Mouse (Mus musculus): ENCODE measurements around the gene Uggt2. TPM values are rescaled to one million over a fixed set of nuclear protein-coding genes. Genes with fewer than 3 reads are reported as not detected.

Gene Uggt2
- polyA plus RNA-seq, 1 experiment from 2014 or later: 20.7 TPM

DNA sequence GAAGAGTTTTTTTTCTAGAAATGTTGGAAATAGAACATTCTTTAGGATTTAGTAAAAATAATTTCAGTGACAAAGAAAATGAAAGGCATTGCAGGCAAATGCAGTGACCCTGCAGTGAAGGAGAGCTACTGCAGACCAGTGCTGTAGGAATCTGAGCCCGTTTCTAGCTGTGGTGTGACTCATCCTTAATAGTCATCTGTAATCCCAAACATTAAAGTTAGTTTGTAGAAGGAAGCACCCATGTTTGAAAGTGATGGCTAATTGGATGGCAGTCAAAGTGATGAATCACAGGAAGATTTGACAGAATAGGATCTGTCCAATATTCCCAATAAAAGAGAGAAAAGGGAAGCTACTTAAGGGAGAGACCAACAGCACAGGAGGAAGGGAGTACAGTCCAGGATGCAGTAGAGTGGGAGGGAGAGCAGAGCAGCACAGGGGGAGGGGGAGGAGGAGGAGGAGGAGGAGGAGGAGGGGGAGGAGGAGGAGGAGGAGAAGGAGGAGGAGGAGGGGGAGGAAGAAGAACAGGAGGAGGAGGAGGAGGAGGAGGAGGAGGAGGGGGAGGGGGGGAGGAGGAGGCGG lies 71.5 kb downstream of the Uggt2 start:
- Histone ChIP-seq H3K9me3 (no peaks in the 10 kb centered on the region), H3K27me3 (no peaks in the 10 kb centered on the region), H3K36me3 (peaks cover 26% of the 10 kb centered on the region), H3K9ac (no peak overlapping the region), H3K4me3 (no peak overlapping the region), H3K4me2 (replicated peaks) (no peak overlapping the region), H3K4me1 (no peaks in the 10 kb centered on the region), H3K27ac (no peak overlapping the region)
- 72% methylated on average over 1 of the region's 2 CpGs for WGBS
- ATAC-seq (ENCODE audit: insufficient number of reproducible peaks, insufficient read depth, low FRiP score, low TSS enrichment): no peak

DNA sequence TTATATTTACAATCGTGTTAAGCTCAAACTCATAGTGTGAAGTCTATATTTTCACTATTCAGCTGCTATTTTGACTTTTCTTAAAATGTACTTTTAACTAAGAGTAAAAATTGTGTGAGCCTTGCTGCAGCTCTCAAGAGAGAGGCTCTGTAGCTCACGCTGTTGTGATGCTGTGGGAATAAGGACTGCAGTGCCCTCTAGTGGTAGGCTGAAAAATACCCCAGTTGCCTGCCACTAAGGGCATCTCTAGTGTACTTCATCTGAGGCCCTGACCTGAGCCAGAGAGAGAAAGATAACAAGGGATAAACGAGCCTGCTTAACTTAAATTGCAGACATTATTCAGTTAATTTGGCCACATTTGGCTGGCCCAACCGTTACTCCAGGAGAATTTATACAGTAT lies 72.1 kb downstream of the Uggt2 start:
- Histone ChIP-seq H3K36me3 (peaks cover 26% of the 10 kb centered on the region), H3K4me3 (no peak overlapping the region), H3K4me1 (no peaks in the 10 kb centered on the region), H3K9me3 (no peaks in the 10 kb centered on the region), H3K27me3 (no peaks in the 10 kb centered on the region), H3K4me2 (replicated peaks) (no peak overlapping the region), H3K27ac (no peak overlapping the region), H3K9ac (no peak overlapping the region)
- WGBS: 46% methylated on average over 4 of the region's 4 CpGs
- no peak for ATAC-seq (ENCODE audit: insufficient number of reproducible peaks, insufficient read depth, low FRiP score, low TSS enrichment)

DNA sequence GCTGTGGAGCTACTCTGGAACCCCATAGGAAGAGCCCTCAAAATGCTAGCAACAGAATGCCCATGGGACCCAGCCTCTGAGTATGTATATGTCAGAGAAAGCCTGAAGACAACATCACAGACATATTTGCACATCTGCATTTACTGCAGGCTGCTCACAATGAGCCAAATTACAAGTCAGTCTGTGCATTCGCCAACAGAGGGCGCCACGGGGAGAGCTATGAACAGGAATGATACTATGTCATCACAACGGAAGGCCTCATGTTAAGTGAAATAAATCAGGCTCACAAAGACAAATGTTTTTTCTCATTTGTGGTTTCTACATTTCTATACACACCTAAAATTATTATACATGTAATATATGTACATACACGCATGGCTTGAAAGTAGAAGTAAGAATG lies 73.3 kb downstream of the Uggt2 start:
- Histone ChIP-seq H3K9me3 (no peaks in the 10 kb centered on the region), H3K9ac (no peak overlapping the region), H3K4me2 (replicated peaks) (no peak overlapping the region), H3K4me3 (no peak overlapping the region), H3K4me1 (no peaks in the 10 kb centered on the region), H3K36me3 (peaks cover 16% of the 10 kb centered on the region), H3K27ac (no peak overlapping the region), H3K27me3 (no peaks in the 10 kb centered on the region)
- ATAC-seq (ENCODE audit: insufficient number of reproducible peaks, insufficient read depth, low FRiP score, low TSS enrichment): no peak
- 71% methylated on average over 5 of the region's 5 CpGs for WGBS

DNA sequence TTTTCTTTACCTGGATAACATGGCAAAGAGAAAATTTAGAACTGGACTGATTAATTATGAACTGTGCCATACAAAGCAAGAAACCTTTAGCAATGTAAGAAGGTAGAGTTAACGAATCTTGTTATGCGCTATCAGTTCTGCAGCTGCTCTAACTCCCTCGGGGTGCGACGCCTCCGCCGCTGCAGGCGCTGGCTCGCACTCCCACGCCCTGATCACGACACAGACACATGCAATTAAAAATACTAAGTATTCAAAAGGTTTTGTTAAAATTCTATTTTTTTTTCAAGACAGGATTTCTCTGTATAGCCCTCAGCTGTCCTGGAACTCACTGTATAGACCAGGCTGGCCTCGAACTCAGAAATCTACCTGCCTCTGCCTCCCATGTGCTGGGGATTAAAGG lies 85.7 kb downstream of the Uggt2 start:
- WGBS: 77% methylated on average over 12 of the region's 12 CpGs
- Histone ChIP-seq H3K36me3 (peaks cover 18% of the 10 kb centered on the region), H3K9ac (no peak overlapping the region), H3K4me2 (replicated peaks) (no peak overlapping the region), H3K4me1 (no peaks in the 10 kb centered on the region), H3K4me3 (no peak overlapping the region), H3K27ac (no peak overlapping the region), H3K27me3 (no peaks in the 10 kb centered on the region), H3K9me3 (no peaks in the 10 kb centered on the region)
- ATAC-seq (ENCODE audit: insufficient number of reproducible peaks, insufficient read depth, low FRiP score, low TSS enrichment): no peak

DNA sequence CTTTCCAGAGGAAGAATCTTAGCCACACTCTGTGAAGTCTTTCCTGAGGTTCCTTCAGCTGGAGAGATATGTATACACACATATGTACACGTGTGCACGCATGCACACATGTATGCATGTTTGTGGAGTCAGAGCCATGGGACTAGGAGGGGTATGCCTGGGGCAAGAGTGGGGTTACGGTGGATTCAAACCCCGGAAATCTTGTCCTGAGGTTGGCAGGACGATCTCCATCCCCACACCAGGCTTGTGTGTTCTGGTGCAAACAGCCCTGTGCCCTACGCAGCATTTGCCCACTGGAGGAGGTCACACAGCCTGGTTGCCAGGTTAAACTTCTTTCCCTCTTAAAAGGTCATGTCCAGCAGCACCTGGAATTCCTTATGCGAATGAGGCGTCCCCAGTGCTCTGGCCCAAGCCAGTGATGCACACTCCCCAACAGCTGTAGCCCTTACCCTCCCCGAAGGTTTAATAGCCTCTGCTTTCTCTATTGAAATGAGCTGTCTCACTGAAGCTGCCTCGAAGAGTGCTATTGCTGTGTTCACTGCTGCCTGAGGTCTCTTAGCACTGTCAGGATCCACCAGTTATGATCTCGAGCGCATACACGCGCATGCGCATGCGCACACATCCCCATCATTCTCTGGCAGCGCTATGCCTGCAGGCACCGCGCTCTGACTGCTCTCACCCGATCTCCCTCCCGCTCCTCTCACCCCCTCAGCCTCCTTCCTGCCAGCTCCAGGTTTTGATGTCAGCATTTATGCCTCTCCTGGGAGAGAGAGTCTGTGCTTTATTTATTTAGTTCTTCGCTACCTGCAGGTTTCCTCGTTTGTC lies 86.4 kb downstream of the Uggt2 start:
- ATAC-seq (ENCODE audit: insufficient number of reproducible peaks, insufficient read depth, low FRiP score, low TSS enrichment): peak; percentile 35; the same call in 1 of the 2 replicates

DNA sequence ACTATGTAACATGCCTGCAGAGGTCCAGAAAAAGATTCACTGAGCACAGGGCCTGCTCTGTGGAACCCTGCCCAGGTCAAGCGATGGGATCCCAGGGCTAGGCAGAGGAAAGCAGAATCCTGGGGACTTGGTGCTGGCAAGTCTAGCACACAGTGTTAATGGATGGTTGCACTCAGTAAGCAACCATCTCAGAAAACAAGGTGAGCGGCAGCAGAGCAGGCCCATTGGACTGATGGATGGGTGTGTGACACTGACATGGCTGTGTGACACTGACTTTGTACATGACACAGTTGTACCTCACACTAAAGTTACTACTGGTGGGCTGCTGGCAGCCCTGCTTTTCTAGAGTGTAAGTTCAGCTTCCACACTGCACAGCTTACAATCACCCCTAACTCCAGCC lies 89.7 kb downstream of the Uggt2 start:
- Histone ChIP-seq H3K27me3 (no peaks in the 10 kb centered on the region), H3K4me3 (no peak overlapping the region), H3K9ac (no peak overlapping the region), H3K4me1 (no peaks in the 10 kb centered on the region), H3K9me3 (no peaks in the 10 kb centered on the region), H3K27ac (no peak overlapping the region), H3K4me2 (replicated peaks) (no peak overlapping the region), H3K36me3 (peaks cover 15% of the 10 kb centered on the region)
- WGBS: 95% methylated on average over 2 of the region's 2 CpGs
- ATAC-seq (ENCODE audit: insufficient number of reproducible peaks, insufficient read depth, low FRiP score, low TSS enrichment): no peak

More for the DNA sequence above, 86.4 kb downstream of the Uggt2 start:
- H3K4me3 ChIP-seq: no peak overlapping the region
- H3K36me3 ChIP-seq: peaks cover 18% of the 10 kb centered on the region
- H3K27me3 ChIP-seq: no peaks in the 10 kb centered on the region
- H3K9me3 ChIP-seq: no peaks in the 10 kb centered on the region
- no peaks in the 10 kb centered on the region for H3K4me1 ChIP-seq
- WGBS: 67% methylated on average over 23 of the region's 23 CpGs
- peak overlapping the region; percentile 27; the same call in 1 of the 2 replicates for H3K4me2 ChIP-seq (replicated peaks)
- no peak overlapping the region for H3K27ac ChIP-seq
- no peak overlapping the region for H3K9ac ChIP-seq

DNA sequence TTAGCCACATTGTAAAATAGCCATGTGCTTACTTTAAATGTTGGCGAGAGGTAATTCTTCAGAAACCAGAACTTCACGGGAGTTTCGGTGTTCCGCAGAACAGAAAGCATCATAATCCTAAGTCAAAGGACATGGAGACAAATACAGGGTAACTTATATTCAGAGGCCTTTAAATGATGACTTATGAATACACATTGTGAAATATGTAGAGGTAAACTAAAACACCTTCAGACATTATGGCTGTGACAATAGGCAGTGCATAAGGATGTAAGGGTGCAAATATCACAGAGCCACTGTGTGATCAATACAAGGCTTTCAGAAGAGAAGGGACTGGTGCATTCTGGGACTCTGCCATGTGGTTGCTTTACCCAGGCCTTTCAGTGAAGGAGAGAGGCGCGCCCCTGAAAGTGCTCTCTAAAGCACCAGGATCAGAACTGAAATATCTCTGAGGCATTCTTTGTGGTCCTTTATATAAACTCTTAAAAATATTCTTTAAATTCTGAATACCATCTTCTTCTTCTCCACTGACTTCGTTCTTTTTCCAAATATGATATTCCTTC lies 91.1 kb downstream of the Uggt2 start:
- Histone ChIP-seq H3K9ac (0 out of 2 replicates have a peak overlapping the region, but pooled peaks have one; percentile 5), H3K4me1 (no peaks in the 10 kb centered on the region), H3K9me3 (no peaks in the 10 kb centered on the region), H3K27me3 (no peaks in the 10 kb centered on the region), H3K4me2 (replicated peaks) (peak overlapping the region; percentile 87), H3K4me3 (peak overlapping the region; percentile 46), H3K27ac (peak overlapping the region; percentile 58; the same call in 1 of the 2 replicates), H3K36me3 (peaks cover 15% of the 10 kb centered on the region)
- no peak for ATAC-seq (ENCODE audit: insufficient number of reproducible peaks, insufficient read depth, low FRiP score, low TSS enrichment)
- WGBS: 49% methylated on average over 7 of the region's 7 CpGs

DNA sequence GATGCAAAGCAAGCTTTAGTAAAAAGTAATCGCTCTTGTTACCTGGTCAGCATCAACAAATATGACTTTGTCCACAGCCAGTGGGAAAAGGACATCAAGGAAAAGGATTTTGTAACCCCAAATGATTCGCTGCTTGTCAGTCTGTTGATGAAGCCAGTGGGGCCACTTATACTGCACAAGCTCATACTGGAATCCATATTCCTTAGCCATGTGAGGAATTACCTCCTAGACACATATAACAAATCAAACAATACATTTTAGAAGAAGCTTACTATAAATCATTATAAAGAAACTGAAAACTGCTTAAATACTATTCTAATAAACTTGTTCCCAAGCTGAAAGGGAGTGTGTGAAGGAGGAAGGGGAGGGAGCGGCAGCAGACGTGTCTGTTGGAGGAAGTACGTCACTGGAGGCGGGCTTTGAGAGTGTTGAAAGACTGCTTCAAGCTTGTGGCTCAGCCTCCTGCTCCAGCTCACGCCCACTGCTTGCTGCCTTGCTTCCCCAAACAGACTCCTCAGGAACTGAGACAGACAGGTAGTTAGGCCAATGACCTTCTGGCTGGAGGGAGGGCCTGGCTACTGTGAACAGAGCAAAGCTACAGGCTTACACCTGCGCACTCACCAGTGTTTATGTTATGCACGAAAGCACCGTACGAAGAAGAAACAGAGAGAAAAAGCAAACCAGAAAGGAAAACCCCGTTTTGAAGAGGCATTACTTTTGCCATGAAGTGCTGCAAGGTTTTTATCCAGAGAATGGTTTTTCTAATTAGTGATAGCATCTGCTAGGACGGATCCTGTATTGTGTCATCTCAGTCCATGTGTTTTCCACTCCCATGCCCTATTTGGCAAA lies 91.9 kb downstream of the Uggt2 start:
- ATAC-seq (ENCODE audit: insufficient number of reproducible peaks, insufficient read depth, low FRiP score, low TSS enrichment): peak; percentile 100
- Histone ChIP-seq H3K4me3 (peak overlapping the region; percentile 46), H3K9ac (peak overlapping the region; percentile 34; the same call in 1 of the 2 replicates), H3K36me3 (peaks cover 8% of the 10 kb centered on the region; the same call in 1 of the 2 replicates), H3K4me2 (replicated peaks) (peak overlapping the region; percentile 87), H3K9me3 (no peaks in the 10 kb centered on the region), H3K4me1 (no peaks in the 10 kb centered on the region), H3K27ac (peak overlapping the region; percentile 58), H3K27me3 (no peaks in the 10 kb centered on the region)
- WGBS: 1% methylated on average over 13 of the region's 13 CpGs

DNA sequence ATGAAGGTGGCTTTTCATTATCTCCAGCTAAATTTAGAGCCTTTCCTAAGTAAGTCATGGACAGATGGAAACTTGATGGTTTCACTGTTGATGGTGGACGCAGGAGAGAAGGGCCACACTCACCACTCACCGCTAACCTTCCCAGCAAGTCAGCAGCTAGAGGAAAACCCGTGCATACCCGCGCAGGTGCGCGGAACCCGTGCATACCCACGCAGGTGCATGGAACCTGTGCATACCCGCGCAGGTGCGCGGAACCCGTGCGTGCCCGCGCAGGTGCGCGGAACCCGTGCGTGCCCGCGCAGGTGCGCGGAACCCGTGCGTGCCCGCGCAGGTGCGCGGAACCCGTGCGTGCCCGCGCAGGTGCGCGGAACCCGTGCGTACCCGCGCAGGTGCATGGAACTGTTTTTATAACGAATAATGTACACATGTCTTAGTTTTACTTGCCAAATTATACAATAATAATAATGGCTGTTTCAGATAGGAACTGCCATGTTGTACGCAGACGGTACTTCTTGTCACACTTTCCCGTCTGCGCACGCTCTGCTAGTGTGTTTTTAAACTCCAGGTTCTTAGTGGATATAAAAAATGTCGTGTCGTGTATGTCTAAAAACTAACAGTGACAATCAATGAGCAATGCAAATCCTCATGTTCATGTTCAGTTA lies 92.7 kb downstream of the Uggt2 start:
- no peak overlapping the region for H3K27ac ChIP-seq
- H3K4me2 ChIP-seq (replicated peaks): peak overlapping the region; percentile 87
- H3K4me3 ChIP-seq: peak overlapping the region; percentile 46
- no peak for ATAC-seq (ENCODE audit: insufficient number of reproducible peaks, insufficient read depth, low FRiP score, low TSS enrichment)
- H3K9me3 ChIP-seq: no peaks in the 10 kb centered on the region
- 0 out of 2 replicates have a peak, but pooled peaks cover 4% of the 10 kb centered on the region for H3K36me3 ChIP-seq
- no peaks in the 10 kb centered on the region for H3K4me1 ChIP-seq
- 4% methylated on average over 49 of the region's 49 CpGs for WGBS
- no peaks in the 10 kb centered on the region for H3K27me3 ChIP-seq
- peak overlapping the region; percentile 34; the same call in 1 of the 2 replicates for H3K9ac ChIP-seq

DNA sequence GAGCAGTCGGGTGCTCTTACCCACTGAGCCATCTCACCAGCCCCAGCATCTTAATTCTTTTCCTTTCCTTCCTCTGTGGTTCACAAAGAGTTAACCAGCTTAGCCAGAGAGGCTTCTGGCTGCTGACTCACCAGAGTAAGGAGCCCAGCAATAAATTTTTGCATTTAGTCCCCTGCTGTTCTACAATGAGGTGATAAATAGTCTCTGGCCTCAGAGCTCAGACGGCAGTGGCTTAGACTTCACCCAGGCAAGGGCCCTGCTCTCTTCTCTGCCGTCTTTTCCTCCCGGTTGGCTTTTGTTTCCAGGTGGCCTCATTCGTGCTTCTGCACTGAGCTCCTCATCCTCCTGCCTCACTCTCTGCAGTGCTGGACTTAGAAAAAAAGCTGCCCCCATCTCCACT lies 93.4 kb downstream of the Uggt2 start:
- H3K4me1 ChIP-seq: no peaks in the 10 kb centered on the region
- WGBS: 18% methylated on average over 5 of the region's 5 CpGs
- no peak overlapping the region for H3K4me3 ChIP-seq
- no peaks in the 10 kb centered on the region for H3K9me3 ChIP-seq
- H3K27ac ChIP-seq: no peak overlapping the region
- peak overlapping the region; percentile 15; the same call in 1 of the 2 replicates for H3K4me2 ChIP-seq (replicated peaks)
- H3K36me3 ChIP-seq: peaks cover 9% of the 10 kb centered on the region
- no peaks in the 10 kb centered on the region for H3K27me3 ChIP-seq
- ATAC-seq (ENCODE audit: insufficient number of reproducible peaks, insufficient read depth, low FRiP score, low TSS enrichment): no peak
- no peak overlapping the region for H3K9ac ChIP-seq

DNA sequence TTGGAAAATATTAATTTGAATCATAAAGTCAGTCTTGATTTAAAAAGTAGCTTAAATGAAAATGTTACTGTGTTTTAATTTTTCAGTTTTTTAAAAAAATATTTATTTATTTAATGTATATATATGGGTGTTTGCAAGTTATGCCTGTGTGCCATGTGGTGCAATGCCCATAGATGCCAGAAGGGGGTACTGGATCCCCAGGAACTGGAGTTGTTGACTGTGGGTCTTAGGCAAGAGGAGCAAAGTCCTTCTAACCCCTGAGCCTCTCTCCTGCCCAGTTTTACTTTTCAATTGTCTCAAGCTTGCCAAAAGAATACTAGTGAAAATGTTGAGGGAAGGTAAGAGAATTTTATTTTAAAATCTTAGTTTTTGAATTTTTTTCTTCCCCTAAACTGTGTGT lies 95.9 kb downstream of the Uggt2 start:
- H3K36me3 ChIP-seq: peaks cover 15% of the 10 kb centered on the region
- H3K4me3 ChIP-seq: no peak overlapping the region
- H3K9ac ChIP-seq: no peak overlapping the region
- H3K4me1 ChIP-seq: no peaks in the 10 kb centered on the region
- no peak overlapping the region for H3K27ac ChIP-seq
- H3K27me3 ChIP-seq: no peaks in the 10 kb centered on the region
- no peak overlapping the region for H3K4me2 ChIP-seq (replicated peaks)
- no peak for ATAC-seq (ENCODE audit: insufficient number of reproducible peaks, insufficient read depth, low FRiP score, low TSS enrichment)
- no peaks in the 10 kb centered on the region for H3K9me3 ChIP-seq

Data from embryonic facial prominence, embryonic 12.5 days (tissue).